Mouse (Mus musculus): ENCODE results near the gene Hoxa4. TPM values are rescaled to one million over a fixed set of nuclear protein-coding genes. Genes with fewer than 3 reads are reported as not detected.

Hoxa4 gene
- polyA plus RNA-seq, 1 experiment from 2014 or later = 0.29 TPM

DNA sequence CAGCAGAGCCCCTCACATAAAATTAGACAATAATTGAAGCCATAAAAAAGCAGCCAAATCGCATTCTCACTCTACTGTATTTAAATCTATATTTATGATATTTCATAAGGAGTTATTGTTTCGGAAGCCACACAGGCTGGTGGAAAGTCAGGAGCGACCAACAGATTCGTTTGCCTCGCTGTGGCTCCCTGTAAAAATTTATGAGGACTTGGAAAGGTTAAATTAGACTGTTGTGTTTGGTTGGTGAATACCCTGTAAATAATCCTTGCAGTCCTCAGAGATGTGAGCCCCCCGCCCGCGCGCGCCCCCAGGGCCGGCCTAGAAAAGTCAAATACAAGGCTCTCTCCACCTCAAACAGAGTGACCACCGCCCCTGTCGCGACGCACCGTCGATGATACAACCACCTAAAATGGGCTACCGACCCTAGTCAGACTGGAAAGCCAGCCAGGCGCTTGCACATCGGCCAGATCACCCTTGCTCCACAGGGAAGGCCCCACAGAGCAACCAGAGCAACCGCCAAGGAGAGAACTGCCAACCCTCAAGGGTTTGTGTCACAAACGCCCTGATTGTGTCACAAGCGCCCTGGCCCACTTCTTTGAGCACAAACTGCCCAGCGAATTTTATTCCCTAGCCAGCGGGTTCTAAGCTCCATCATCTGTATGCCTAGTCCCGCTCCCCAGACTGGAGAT lies 35.2 kb upstream of the Hoxa4 start:
- no peak overlapping the region for H3K4me2 ChIP-seq (replicated peaks)
- WGBS = 4% methylated on average over 26 of the region's 26 CpGs
- no peak for ATAC-seq (ENCODE audit: insufficient number of reproducible peaks, low FRiP score, low TSS enrichment, low read depth)
- peaks cover 23% of the 10 kb centered on the region for H3K4me1 ChIP-seq
- no peak overlapping the region for H3K4me3 ChIP-seq (replicated peaks)
- H3K27me3 ChIP-seq = peaks cover 95% of the 10 kb centered on the region
- no peak overlapping the region for H3K9ac ChIP-seq
- H3K9me3 ChIP-seq (replicated peaks) = no peaks in the 10 kb centered on the region
- no peaks in the 10 kb centered on the region for H3K36me3 ChIP-seq
- no peak overlapping the region for H3K27ac ChIP-seq (replicated peaks)

DNA sequence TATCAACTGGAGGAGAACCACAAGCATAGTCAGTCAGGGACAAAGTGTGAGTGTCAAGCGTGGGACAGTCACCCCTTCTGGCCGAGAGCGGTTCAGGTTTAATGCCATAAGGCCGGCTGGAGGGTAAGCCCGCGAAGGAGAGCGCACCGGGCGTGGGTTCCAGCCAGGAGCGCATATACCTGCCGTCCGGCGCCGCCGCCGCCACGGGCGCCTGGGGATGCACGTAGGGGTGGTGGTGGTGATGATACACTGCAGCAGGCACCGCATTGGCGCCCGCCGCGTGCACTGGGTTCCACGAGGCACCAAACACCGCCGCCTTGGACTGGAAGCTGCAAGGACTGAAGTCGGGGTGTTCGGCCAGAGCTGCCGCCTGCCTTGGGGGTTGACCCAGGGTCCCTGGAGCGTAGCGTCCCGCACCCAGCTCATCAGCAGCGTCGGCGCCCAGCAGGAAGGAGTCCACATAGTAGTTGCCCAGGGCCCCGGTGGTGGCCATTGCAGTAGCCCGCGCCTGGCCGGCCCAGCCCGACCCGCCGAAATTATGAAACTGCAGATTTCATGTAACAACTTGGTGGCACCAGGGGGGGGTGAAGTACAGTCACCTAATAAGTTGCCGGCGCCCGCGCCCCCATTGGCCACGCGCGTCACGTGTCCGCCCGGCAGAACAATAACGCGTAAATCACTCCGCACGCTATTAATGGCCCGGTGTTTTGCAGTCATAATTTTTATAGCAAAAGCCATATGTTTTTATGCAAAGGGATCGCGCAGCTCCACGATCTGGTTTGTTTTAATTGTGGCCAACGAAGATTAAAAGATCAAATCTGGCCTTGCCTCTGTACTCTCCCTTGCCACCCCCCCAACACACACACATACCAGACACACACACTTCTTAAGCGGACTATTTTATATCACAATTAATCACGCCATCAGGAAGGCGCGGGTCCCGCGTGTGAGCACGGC lies 34.3 kb upstream of the Hoxa4 start:
- Histone ChIP-seq H3K9ac (no peak overlapping the region), H3K36me3 (no peaks in the 10 kb centered on the region), H3K27me3 (peaks cover 97% of the 10 kb centered on the region), H3K27ac (replicated peaks) (no peak overlapping the region), H3K9me3 (replicated peaks) (no peaks in the 10 kb centered on the region), H3K4me1 (peaks cover 31% of the 10 kb centered on the region), H3K4me3 (replicated peaks) (0 out of 2 replicates have a peak overlapping the region, but pooled peaks have one; percentile 2), H3K4me2 (replicated peaks) (no peak overlapping the region)
- ATAC-seq (ENCODE audit: insufficient number of reproducible peaks, low FRiP score, low TSS enrichment, low read depth) = no peak
- WGBS = 3% methylated on average over 69 of the region's 69 CpGs

DNA sequence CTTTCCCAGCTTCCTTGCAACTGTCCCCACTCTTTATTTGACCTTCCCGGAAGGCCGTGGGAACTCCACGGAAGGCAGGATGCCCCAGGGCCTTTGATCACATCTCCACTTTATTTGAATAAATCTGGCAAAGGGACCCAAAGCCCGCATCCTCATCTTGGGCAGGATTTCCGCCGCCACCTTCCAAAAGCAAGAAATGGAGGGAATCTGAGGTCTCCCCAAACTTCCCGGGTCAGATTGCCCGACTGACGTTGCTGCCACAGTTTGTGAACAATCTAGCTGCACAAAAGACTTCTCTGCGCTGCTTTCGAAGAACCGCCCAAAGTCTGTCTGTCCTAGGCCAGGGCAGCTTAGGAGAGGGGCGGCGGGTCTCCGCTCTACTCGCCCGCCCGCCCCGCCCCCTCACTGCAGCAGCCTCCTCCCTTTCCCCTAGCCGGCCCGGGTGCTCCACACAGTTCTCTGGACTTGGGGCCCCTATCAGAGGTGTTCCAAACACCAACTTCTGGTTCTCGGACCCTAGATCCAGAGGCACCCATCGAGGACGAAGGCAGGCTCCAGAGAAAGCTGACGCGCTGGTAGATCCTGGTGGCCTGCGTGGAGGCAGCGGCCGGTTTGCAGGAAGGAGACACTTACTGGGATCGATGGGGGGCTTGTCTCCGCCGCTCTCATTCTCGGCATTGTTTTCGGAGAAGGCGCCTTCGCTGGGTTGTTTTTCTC lies 33.5 kb upstream of the Hoxa4 start:
- no peak overlapping the region for H3K4me3 ChIP-seq (replicated peaks)
- no peaks in the 10 kb centered on the region for H3K9me3 ChIP-seq (replicated peaks)
- no peaks in the 10 kb centered on the region for H3K36me3 ChIP-seq
- 2% methylated on average over 36 of the region's 36 CpGs for WGBS
- H3K27me3 ChIP-seq = peaks cover 97% of the 10 kb centered on the region
- no peak for ATAC-seq (ENCODE audit: insufficient number of reproducible peaks, low FRiP score, low TSS enrichment, low read depth)
- H3K4me1 ChIP-seq = peaks cover 27% of the 10 kb centered on the region; the same call in 1 of the 2 replicates
- H3K4me2 ChIP-seq (replicated peaks) = no peak overlapping the region
- no peak overlapping the region for H3K9ac ChIP-seq
- no peak overlapping the region for H3K27ac ChIP-seq (replicated peaks)

DNA sequence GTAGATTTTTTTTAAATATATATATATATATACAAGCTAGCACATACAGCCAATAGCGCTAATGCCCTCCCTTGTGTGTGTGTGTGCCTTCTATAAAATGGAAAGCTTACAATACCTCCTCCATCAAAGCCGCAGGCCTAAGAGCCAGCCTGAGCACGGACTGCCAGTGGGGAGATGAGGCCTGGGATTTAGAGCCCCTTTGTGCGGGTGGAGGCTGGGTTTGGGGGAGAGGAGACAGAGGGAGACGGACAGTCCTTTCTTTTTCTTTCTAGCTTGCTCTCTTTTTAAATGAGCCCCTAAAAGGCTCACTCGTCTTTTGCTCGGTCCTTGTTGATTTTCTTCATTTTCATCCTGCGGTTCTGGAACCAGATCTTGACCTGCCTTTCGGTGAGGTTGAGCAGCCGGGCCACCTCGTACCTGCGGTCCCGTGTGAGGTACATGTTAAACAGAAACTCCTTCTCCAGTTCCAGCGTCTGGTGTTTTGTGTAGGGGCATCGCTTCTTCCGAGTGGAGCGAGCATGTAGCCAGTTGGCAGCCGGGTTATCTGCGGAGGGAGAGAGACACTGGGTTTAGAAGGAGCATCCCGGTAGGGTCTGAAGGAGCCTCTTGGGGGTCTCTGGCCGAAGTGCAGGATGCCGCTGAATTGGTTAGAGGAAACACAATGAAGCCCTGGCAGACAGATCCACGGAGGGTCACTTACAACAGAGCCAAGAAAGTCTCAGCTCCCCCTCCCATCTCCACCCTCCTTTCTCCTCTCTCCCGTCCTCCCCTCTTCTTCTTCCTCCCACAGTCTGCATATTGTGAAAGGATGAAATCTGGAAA lies 32.6 kb upstream of the Hoxa4 start:
- H3K27ac ChIP-seq (replicated peaks) = no peak overlapping the region
- H3K4me1 ChIP-seq = peaks cover 27% of the 10 kb centered on the region; the same call in 1 of the 2 replicates
- H3K9me3 ChIP-seq (replicated peaks) = no peaks in the 10 kb centered on the region
- no peak overlapping the region for H3K4me3 ChIP-seq (replicated peaks)
- 5% methylated on average over 24 of the region's 24 CpGs for WGBS
- H3K27me3 ChIP-seq = peaks cover 97% of the 10 kb centered on the region
- no peak for ATAC-seq (ENCODE audit: insufficient number of reproducible peaks, low FRiP score, low TSS enrichment, low read depth)
- no peaks in the 10 kb centered on the region for H3K36me3 ChIP-seq
- no peak overlapping the region for H3K4me2 ChIP-seq (replicated peaks)
- H3K9ac ChIP-seq = no peak overlapping the region

DNA sequence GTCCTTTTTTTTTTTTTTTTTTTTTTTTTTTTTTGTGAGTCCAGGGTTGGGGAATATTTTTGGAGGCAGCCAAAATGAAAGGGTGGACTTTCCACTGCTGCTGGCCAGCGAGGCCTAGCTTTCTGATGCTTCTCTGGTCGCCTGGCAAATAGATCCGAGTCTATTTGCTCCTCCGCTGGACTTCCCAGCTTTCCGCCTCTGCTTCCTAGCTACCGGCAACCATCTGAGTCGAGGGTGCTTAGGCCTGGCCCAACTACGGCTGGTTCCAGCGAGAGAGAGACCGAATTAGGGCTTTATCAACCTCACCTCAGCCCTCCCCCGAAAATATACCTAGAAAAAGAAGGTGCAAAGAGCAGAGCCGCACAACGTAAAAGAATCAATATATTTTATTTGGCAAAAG lies 31.2 kb upstream of the Hoxa4 start:
- no peak for ATAC-seq (ENCODE audit: insufficient number of reproducible peaks, low FRiP score, low TSS enrichment, low read depth)
- Histone ChIP-seq H3K9me3 (replicated peaks) (no peaks in the 10 kb centered on the region), H3K36me3 (no peaks in the 10 kb centered on the region), H3K9ac (no peak overlapping the region), H3K27me3 (peaks cover 100% of the 10 kb centered on the region), H3K4me1 (peaks cover 26% of the 10 kb centered on the region; the same call in 1 of the 2 replicates), H3K4me3 (replicated peaks) (no peak overlapping the region), H3K4me2 (replicated peaks) (no peak overlapping the region), H3K27ac (replicated peaks) (no peak overlapping the region)
- 24% methylated on average over 13 of the region's 13 CpGs for WGBS

DNA sequence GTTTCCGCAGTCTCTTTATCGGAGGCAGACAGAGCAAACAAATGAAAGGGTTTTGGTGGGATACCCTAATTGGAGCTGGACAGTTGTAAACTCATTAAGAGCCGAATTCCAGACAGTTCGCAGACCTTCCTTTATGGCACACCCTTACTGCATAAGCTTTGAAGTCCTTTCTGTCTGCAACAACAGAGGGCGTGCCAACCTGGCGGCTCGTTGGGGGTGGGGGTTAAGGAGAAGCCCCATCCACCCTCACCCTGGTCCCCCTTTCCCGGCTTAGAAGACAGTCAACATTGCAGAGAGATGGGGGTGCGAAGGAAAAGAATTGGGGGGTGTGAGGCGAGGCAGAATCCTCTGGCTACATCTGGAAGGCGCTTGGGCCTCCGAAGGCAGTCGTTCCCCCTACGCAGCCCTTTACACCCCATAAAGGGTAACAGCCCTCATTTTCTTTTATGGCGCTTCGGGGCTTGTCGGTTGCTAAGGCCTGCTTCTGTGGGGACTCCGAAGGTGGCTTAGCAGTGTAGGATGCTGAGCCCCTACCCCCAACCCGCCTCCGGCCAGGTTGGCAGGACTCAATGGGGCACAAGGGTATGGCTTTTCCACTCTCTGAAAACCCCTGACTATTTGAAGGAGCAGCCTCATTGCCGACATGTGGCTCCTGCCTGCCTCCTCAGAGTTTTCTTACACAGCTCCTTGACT lies 30.6 kb upstream of the Hoxa4 start:
- Histone ChIP-seq H3K9me3 (replicated peaks) (no peaks in the 10 kb centered on the region), H3K27me3 (peaks cover 100% of the 10 kb centered on the region), H3K36me3 (no peaks in the 10 kb centered on the region), H3K4me3 (replicated peaks) (peak overlapping the region; percentile 52), H3K4me1 (peaks cover 31% of the 10 kb centered on the region), H3K9ac (no peak overlapping the region), H3K27ac (replicated peaks) (no peak overlapping the region), H3K4me2 (replicated peaks) (peak overlapping the region; percentile 96)
- WGBS = 9% methylated on average over 21 of the region's 21 CpGs
- ATAC-seq (ENCODE audit: insufficient number of reproducible peaks, low FRiP score, low TSS enrichment, low read depth) = no peak

DNA sequence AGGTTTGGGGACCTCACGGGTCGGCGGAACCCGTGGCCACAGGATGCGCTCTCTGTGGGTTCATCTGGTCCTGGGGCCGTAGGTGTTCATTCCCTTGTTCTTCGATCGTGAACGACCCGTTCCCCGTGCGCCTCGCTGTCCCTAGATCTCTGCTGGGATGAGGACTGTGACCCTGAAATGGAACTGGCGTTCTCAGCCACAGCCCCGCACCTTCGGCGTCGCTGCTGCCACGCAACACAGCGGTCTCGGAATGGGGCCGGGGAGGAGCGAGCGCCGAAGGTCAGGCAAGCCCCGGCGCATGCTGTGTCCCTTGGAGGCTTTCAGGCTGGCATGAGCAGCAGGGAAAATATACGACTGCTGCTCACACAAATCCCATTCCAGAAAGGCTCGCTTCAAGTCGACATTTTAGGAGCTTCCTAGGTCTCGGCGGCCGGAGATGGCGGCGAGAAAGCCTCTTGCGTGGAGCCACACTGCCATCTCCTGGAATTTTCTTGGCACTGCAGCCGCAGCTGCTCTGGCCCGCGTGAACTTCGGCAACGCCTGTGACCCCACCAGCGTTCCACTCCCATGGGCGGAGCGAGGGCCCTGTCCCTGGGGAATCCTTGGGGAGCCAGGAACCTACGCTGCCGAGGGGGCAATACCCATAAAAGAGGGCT lies 29.9 kb upstream of the Hoxa4 start, which contains the start of gene Hoxa7:
Gene Hoxa7, minus strand, starts transcription at position 518 of the 656 bp plus-strand sequence.
- Histone ChIP-seq H3K4me3 (replicated peaks) (peak within 1 kb of the TSS; percentile 52), H3K9me3 (replicated peaks) (no peaks in the 10 kb centered on the region), H3K9ac (no peak within 1 kb of the TSS), H3K27me3 (peaks cover 100% of the 10 kb centered on the region), H3K27ac (replicated peaks) (no peak within 1 kb of the TSS), H3K4me1 (peaks cover 37% of the 10 kb centered on the region), H3K36me3 (no peaks in the 10 kb centered on the region), H3K4me2 (replicated peaks) (peak within 1 kb of the TSS; percentile 96)
- 0 out of 2 replicates have a peak, but pooled peaks have one; percentile 22 for ATAC-seq (ENCODE audit: insufficient number of reproducible peaks, low FRiP score, low TSS enrichment, low read depth)
- WGBS = 2% methylated on average over 46 of the region's 46 CpGs

DNA sequence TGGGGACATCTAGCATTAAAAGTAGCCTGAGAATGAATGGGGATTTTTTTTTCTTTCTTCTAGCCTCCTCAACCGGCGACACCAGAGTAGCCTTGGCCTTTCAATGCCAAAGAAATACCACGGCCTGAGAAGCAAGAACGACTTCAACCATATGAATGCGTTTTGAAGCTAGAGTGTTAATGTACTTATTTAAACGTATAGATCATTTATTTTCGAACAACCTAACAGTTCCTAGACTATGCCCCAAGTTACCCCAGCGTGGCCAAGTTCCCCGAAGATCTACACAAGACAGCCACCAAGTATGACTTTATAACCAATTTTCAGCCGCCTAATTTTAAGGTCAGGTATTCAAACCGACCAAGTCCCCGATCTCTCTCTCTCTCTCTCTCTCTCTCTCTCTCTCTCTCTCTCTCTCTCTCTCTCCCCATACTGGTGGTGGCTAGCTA lies 29.3 kb upstream of the Hoxa4 start:
- no peaks in the 10 kb centered on the region for H3K36me3 ChIP-seq
- no peak overlapping the region for H3K9ac ChIP-seq
- H3K4me1 ChIP-seq = peaks cover 34% of the 10 kb centered on the region
- H3K4me2 ChIP-seq (replicated peaks) = peak overlapping the region; percentile 96
- no peak overlapping the region for H3K27ac ChIP-seq (replicated peaks)
- H3K27me3 ChIP-seq = peaks cover 100% of the 10 kb centered on the region
- peak overlapping the region; percentile 52 for H3K4me3 ChIP-seq (replicated peaks)
- no peaks in the 10 kb centered on the region for H3K9me3 ChIP-seq (replicated peaks)
- WGBS = 9% methylated on average over 12 of the region's 12 CpGs
- no peak for ATAC-seq (ENCODE audit: insufficient number of reproducible peaks, low FRiP score, low TSS enrichment, low read depth)

DNA sequence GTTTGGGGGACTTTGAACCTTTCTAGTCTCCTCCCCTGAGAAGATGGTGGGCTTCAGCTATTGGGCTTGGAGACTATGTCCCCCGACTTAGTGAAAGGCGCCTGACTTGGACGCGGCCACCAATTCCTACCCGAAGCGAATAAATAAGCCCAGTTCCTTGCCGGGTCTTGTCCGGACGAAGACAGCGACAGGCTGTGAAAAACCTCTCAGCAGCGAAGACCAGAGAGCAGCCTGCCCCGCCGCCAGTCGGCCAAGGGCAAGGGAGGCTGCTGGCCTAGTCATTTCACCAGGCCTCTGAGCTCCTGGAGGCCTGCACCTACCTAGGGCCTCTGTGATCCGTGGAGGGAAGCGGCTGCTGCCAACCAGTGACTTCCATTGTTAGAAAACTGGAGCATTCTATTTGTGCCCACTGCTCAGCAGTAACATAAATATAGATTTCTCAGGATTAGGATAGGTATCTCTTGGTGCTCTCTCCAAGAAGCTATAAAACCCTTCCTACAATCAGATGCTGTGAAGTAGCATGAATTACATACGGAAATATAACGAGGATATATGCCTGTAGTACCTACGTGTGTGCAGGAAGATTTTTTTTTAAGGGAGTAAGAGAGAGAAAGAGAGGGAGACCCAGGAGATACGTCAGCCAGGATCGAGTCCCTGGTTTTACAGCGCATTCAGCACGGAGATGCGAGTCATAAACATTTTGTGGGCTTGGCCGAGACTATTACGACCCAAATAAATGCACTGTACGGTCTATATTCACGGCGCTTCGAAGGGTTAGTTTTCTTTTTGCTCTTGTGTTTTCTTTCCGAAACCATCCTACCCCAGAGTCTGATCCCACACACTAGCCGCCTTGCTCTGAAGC lies 28.7 kb upstream of the Hoxa4 start:
- Histone ChIP-seq H3K27ac (replicated peaks) (no peak overlapping the region), H3K4me3 (replicated peaks) (0 out of 2 replicates have a peak overlapping the region, but pooled peaks have one; percentile 52), H3K4me1 (peaks cover 30% of the 10 kb centered on the region), H3K4me2 (replicated peaks) (no peak overlapping the region), H3K9ac (no peak overlapping the region), H3K27me3 (peaks cover 100% of the 10 kb centered on the region), H3K36me3 (no peaks in the 10 kb centered on the region), H3K9me3 (replicated peaks) (no peaks in the 10 kb centered on the region)
- no peak for ATAC-seq (ENCODE audit: insufficient number of reproducible peaks, low FRiP score, low TSS enrichment, low read depth)
- WGBS = 23% methylated on average over 32 of the region's 32 CpGs
